Mouse (Mus musculus) T-cell, adult 2 months (primary cell): ENCODE measurements around the gene Alpk1.

ENCODE experiments used
- DNase-seq: peaks from one replicate; pipeline ENCODE4 v3.0.0; 2022; ENCODE audit warnings: low spot score

Gene Alpk1

GRCm38 (mm10) chr3:127743614-127744365 is 36.5 kb downstream of the Alpk1 start:
- DNase-seq: no peak

- no peak for DNase-seq
Measured at GRCm38 (mm10) chr3:127741473-127741872, 38.9 kb downstream of the Alpk1 start.

DNA sequence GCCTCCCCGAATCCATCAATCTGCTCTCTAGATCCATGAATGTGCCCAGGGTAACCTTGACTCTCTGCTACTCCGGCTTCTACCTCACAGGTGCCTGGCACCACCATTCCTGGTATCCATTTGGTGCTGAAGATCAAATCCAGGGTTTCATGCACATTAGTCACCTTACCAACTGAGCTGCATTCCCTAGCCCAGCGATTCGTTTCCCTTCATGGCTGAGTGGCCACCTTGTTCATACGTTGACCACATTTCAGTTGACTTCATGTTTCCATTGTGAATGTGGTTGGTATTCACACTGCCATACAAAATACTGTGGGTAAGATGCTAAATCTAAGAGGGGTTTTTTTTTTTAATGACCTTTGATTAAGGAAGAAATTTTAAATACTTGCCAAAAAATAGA is 42.5 kb downstream of the Alpk1 start:
- DNase-seq: no peak

- no peak for DNase-seq
Measured at GRCm38 (mm10) chr3:127735395-127735794, 44.9 kb downstream of the Alpk1 start.

DNA sequence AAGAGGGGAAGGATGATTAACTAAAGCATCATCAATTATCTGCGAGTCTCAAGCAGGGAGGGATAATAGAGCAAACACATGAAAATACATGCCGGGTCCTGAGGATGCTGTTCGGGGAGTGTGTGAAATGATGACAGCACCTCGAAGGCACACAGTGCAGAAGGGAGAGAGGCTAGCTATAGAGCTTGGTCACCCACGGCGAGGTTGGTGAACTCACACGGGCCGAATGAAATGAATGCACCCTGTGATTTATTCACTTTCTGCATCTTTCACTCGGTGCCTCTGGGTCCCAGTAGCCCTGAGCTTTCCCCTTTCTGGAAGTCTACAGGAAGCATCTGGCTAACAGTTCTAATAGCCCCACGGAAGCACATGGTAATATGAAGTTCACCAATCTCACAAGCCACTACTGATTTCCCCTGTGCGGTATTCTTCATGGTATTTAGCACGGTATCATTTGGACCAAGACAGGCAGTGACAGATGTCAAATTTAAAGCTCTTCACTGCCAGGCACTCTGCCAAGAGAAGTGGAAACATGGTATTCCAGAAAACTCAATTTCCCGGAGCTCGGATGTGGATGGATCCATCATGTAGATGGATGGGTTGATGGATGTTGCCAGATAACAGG is 50.7 kb downstream of the Alpk1 start:
- no peak for DNase-seq

DNA sequence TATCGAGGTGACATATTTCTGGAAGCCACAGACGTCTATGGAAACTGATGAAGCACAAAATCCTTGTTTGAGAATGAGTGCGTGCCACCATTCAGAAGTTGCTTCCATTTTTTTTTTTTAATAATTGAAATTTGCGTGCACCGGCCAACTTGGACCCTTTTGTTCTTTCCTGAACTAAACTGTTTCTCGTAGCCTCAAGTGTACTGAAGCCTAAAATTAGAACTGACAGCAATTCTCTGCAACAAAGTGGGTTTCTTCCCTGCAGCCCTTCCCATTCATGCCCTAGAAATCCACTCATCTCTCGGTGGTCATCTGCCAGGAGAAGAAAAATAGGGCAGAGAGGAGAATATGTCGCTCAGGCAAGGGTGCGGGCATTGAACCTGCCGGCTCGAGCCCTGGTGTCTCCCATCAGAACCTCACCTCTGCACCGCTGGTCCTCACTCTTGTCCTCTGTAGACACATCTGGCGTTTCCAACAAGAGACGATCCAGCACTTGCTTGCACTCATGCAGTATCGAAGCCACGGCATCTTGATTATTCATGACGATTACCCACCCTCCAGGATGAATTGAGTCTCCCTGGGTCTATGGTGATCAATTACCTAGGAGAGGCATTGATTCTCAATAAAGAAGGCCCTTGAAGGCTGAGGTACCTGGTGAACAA is 51.3 kb downstream of the Alpk1 start:
- DNase-seq: no peak

GRCm38 (mm10) chr3:127728046-127728445 is 52.3 kb downstream of the Alpk1 start:
- DNase-seq: no peak

DNA sequence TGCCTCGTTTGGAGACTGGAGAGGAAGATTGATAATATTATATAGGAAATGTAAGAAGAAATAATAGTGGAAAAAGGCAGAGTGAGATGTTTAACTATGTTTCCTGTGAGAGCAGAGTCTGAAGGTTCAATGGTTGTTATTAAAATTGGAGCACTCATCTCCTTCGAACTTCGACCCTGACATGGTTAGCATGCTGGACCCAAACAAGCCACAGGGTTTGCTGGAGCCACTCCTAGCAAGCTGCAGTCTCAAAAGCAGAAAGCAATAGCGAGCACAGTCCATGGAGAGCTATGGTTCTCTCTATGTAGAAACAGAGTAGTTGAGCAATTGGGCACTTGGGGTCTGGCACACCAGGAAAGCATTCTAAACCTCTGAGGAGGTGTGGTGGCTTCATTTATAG is 59.4 kb downstream of the Alpk1 start:
- DNase-seq: no peak

- DNase-seq: no peak
Measured at GRCm38 (mm10) chr3:127720050-127720449, 60.3 kb downstream of the Alpk1 start.

DNA sequence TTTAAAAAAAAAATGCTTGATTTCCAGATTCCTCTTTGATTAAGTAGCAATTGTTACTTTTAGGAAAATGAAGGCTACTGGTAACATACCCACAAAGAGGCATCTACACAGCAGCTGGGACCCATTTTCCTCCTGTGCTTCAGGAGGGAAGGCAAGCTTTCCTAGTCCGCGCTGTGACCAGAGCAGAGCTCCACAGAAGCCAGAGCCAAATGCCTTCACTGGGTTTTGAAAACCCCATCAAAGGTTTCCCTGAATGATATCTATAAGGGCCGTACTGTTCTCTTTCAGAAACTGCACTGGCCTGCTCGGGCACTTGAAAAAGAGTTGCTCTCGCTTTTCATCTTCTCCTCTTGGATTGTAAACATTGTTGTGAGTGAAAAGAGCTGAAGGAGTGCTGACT is 60.7 kb downstream of the Alpk1 start:
- DNase-seq: no peak

- DNase-seq: no peak
Measured at GRCm38 (mm10) chr3:127716759-127717158, 63.6 kb downstream of the Alpk1 start.

GRCm38 (mm10) chr3:127713112-127713511 is 67.2 kb downstream of the Alpk1 start:
- no peak for DNase-seq

DNA sequence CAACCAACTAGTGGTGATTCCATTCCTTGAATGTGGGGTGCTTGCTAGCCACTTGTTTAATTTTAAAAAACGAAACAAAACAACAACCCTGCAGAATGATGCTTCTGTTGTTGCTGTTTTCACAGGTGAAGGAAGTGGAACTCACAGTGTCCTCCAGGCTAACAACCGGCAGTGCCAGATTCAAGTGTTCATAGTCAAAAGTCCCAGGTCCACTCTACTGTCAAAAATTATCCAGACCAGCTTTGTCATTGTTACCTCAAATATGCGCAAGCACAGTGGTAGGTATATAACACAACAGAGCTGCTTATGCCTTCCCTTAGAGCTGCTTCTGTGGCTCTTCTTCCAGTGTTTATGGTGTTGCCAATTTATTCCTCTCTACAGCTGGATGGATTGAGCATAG is 68.8 kb downstream of the Alpk1 start:
- DNase-seq: no peak

- DNase-seq: no peak
Measured at GRCm38 (mm10) chr3:127707089-127707485, 73.2 kb downstream of the Alpk1 start.

DNA sequence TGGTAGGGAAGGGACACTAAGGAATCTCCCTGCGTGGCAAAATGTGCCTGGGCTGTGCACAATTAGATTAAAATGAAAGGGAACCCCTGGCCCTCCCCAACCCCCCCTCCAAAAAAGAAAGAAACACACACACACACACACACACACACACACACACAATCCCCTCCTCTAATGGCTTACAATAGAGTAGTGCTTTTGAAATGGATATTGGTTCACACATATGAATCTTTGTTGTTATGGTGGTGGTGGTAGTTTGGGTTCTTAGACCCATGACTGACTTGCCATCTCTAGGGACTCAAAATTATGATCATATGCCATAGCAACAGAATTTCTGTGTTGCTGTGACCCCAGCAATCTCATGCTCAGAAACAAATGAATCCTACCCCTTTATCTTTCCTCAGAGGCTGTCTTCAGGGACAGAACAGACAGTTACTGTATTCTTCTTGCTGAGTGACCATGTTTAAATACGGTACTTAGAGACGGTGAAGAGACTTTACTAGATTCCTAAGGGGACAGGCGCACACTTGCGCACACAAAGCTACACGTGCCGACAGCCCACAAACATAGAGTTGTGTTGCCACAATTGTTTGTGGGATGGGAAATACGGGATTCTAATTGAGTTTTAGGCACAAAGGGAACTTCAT is 73.8 kb downstream of the Alpk1 start:
- DNase-seq: no peak

GRCm38 (mm10) chr3:127705515-127706444 is 74.5 kb downstream of the Alpk1 start:
- no peak for DNase-seq

GRCm38 (mm10) chr3:127705139-127705514 is 75.2 kb downstream of the Alpk1 start:
- no peak for DNase-seq

DNA sequence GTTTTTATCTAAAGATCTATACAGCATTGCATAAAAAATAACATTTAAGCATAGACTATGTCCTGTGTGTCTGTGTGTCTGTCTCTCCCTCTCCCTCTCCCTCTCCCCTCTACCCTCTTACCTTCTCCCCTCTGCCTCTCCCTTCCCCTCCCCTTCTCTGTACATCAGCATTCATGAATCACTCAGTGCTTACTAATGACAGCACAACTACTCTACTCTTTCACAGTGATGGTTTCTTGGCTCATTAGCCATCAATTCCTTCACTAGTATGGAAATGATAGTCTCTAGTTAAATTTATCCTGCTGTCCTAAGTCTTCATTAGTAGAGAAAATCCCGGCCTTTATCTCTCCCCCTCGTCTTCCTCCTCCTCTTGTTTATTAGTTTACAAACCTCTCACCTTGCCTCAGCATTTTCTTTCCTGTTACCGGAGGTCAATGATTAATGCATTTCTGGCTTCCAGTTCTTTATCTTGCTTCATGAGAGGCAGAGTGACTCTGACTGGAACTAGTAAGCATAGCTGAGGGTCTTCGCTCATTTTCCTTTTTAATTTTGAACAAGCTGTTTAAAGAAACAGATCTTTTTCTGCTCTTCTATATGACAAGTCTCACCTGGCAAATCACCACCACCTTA is 79.0 kb downstream of the Alpk1 start:
- DNase-seq: no peak

DNA sequence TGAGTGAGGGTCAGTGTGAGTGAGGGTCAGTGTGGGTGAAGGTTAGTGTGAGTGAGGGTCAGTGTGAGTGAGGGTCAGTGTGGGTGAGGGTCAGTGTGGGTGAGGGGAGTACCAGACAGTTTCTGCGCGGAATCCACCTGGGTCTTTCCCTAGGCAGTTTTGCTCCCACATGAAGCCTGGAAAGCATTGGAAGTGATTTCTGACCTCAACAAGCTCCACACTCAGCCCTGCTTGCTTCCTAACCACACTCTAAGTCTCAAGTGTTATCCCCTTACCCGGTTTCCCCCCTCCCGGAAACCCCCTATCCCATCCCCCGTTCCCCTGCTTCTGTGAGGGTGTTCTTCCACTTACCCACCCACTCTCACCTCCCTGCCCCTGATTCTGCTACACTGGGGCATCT is 81.7 kb downstream of the Alpk1 start:
- DNase-seq: no peak

- no peak for DNase-seq
Measured at GRCm38 (mm10) chr3:127696541-127696940, 83.8 kb downstream of the Alpk1 start.
